Mouse (Mus musculus) macrophage (primary cell): ENCODE measurements around the gene Fgf14. TPM values are rescaled to one million over a fixed set of nuclear protein-coding genes. Genes with fewer than 3 reads are reported as not detected.

Experiments
- H3K27ac ChIP-seq: fragments of 350-480 bp; formaldehyde crosslinking; 2 replicates; pipeline ENCODE4 v1.9.0; 2021
- H3K36me3 ChIP-seq: fragments of 350-480 bp; formaldehyde crosslinking; 2 replicates; pipeline ENCODE4 v1.9.0; 2021; ENCODE audit errors: inconsistent target
- H3K4me3 ChIP-seq: fragments of 350-480 bp; formaldehyde crosslinking; 2 replicates; pipeline ENCODE4 v1.9.0; 2021; ENCODE audit errors: inconsistent target
- H3K79me2 ChIP-seq: fragments of 350-480 bp; formaldehyde crosslinking; 2 replicates; pipeline ENCODE4 v1.9.0; 2021; ENCODE audit errors: inconsistent target
- WGBS: methylation state at CpG from one replicate; pipeline ENCODE4 v1.1.7; 2026; ENCODE audit warnings: inconsistent platforms; ENCODE audit not compliant: missing documents; 5-methylcytosine and 5-hydroxymethylcytosine counted together
- polyA plus RNA-seq: library from polyadenylated mRNA; stranded (reverse); fragments of 250-400 nt; gene quantifications from 3 replicates; pipeline ENCODE4 v1.2.4, GENCODE M21; 2018; ENCODE audit warnings: inconsistent platforms

The Fgf14 gene
- polyA plus RNA-seq, 1 experiment from 2014 or later, result not detected

GRCm38 (mm10) chr14:123967996-123968395 is 708.9 kb downstream of the Fgf14 start:
- Histone ChIP-seq H3K79me2 (no peaks in the 10 kb centered on the region), H3K4me3 (no peak overlapping the region), H3K36me3 (no peaks in the 10 kb centered on the region), H3K27ac (no peak overlapping the region)
- 90% methylated on average over 6 of the region's 6 CpGs for WGBS

GRCm38 (mm10) chr14:123966531-123966930 is 710.4 kb downstream of the Fgf14 start:
- WGBS, result 71% methylated on average over 2 of the region's 2 CpGs
- H3K4me3 ChIP-seq, result no peak overlapping the region
- H3K36me3 ChIP-seq, result no peaks in the 10 kb centered on the region
- no peaks in the 10 kb centered on the region for H3K79me2 ChIP-seq
- no peak overlapping the region for H3K27ac ChIP-seq
